In the genomic region with DNA sequence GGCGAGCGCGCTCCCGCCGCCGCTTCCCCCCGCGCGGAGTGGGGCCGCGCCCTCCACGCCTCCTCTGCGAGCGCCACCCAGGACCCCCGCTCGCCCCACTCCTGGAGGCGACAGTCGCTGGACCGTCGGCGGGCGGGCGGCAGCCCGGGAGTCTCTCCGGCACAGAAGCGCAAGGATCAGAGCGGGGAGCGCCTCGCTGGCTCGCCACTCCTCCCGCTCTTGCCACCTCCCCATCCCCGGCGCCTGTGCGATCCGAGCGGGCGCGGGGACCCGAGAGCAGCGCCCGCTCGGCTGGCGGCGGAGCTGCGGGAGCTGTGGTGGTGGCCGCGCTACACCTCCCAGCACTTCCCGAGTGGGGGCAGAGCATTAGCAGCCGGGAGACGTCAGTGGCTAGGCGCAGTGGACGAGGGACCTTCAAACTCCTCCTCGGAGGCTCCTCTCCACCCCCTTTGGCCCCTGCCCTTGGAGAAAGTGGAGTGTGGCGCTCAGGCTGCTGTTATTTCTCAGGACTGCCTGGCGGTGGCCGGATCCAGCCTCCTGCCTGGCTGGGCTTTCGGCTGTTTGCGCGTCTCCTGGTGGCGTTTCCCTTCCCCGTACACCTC, we compare ENCODE assay signal across 8 mouse cellular contexts. TPM values are rescaled to one million over a fixed set of nuclear protein-coding genes. Genes with fewer than 3 reads are reported as not detected.
DNase-seq lines count a peak whose midpoint lies in the region; ATAC-seq and TF ChIP-seq lines count a peak whose summit lies in the region.

A gene (plus strand): TSS at position 113 of the 602 bp plus-strand sequence.

- H3K4me1 ChIP-seq in hindbrain, embryonic 14.5 days (replicated peaks; ENCODE audit: control insufficient read depth, insufficient read depth, low read length), result 0 out of 2 replicates have a peak, but pooled peaks cover 3% of the 10 kb centered on the region

- H3K27me3 ChIP-seq in hindbrain, embryonic 14.5 days (ENCODE audit: control insufficient read depth, insufficient read depth, low read length), result no peaks in the 10 kb centered on the region

- no peak; the same call in none of the 2 replicates for TF ChIP-seq CTCF in left cerebral cortex, adult 2 months (IDR thresholded peaks at IDR 0.05)

- peak within 1 kb of the TSS; percentile 67 for H3K4me3 ChIP-seq in hindbrain, embryonic 14.5 days (replicated peaks; ENCODE audit: low read length)
- peak within 1 kb of the TSS; percentile 68 for H3K4me3 ChIP-seq in left cerebral cortex, adult 2 months

- peak; percentile 75 for DNase-seq in adrenal gland, postnatal 10 days
- peak; percentile 50 to 79 for DNase-seq in cerebellum, postnatal 4 days (ENCODE audit: low spot score in 2 of 2)
- peak; percentile 83 to 85 for DNase-seq in frontal cortex, postnatal 36 days (ENCODE audit: low spot score in 2 of 2)
- DNase-seq in hindbrain, embryonic 14.5 days (ENCODE audit: low spot score), result peak; percentile 70
- peak; percentile 78 to 81 for DNase-seq in left cerebral cortex, adult 2 months (ENCODE audit: extremely low spot score in 1 of 2, low spot score in 2 of 2)
- peak; percentile 63 for DNase-seq in lung, postnatal 25 days (ENCODE audit: low spot score)
- peak; percentile 50 for DNase-seq in retina, postnatal 7 days (ENCODE audit: low read depth, low spot score)
- DNase-seq in thymus, postnatal 0 days (ENCODE audit: low spot score), result no peak

- ATAC-seq in hindbrain, embryonic 14.5 days (ENCODE audit: low FRiP score), result peak; percentile 86

- peak within 1 kb of the TSS; percentile 92 for H3K27ac ChIP-seq in hindbrain, embryonic 14.5 days
- peak within 1 kb of the TSS; percentile 99 for H3K27ac ChIP-seq in left cerebral cortex, adult 2 months

- under 1% methylated on average over 57 of the region's 61 CpGs for WGBS in hindbrain, embryonic 14.5 days

- peak within 1 kb of the TSS; percentile 81 for H3K9ac ChIP-seq in hindbrain, embryonic 14.5 days

- no peaks in the 10 kb centered on the region for H3K36me3 ChIP-seq in hindbrain, embryonic 14.5 days (replicated peaks; ENCODE audit: control insufficient read depth, insufficient read depth)

- H3K9me3 ChIP-seq in hindbrain, embryonic 14.5 days (ENCODE audit: control insufficient read depth, low read length), result no peaks in the 10 kb centered on the region

- intact Hi-C loops in left cerebral cortex, adult 2 months (cut with DNase I), result loop anchor here (2.0 to 10.0 kb wide), 2 partner anchors 150 to 366 kb away; no protein-coding TSS in a partner anchor

- H3K4me2 ChIP-seq in hindbrain, embryonic 14.5 days (replicated peaks), result peak within 1 kb of the TSS; percentile 61

RNA-seq across cellular contexts. Expression of the gene that starts here (rescaled TPM):
- total RNA-seq in adrenal gland, postnatal 10 days (2021), result 1 to 10 TPM; 4.2 to 5.0 TPM
- polyA plus RNA-seq in hindbrain, embryonic 14.5 days (2014; fragmentation: Nextera tagmentation; extraction: Ambion mirVana), result 19.4 and 24.4 TPM in 2 replicates
- total RNA-seq in left cerebral cortex, adult 2 months (2021), result 10 to 100 TPM; 32.3 to 34.7 TPM
- 0.50 and 0.52 TPM in 2 replicates for polyA plus RNA-seq in thymus, postnatal 0 days (2015; fragmentation: Nextera tagmentation; extraction: Ambion mirVana)

Comparison
In these comparisons a context has a peak if more than half of its experiments do, and no peak if none do; other contexts are left out.
1. RNA of the gene that starts here (total RNA-seq): 32.3 to 34.7 TPM in left cerebral cortex, adult 2 months; 4.2 to 5.0 TPM in adrenal gland, postnatal 10 days; every median in the first group is over 4 times any median in the second.
2. RNA of the gene that starts here (polyA plus RNA-seq): 19.4 to 24.4 TPM in hindbrain, embryonic 14.5 days; 0.50 to 0.52 TPM in thymus, postnatal 0 days; every median in the first group is over 10 times any median in the second.